Mouse (Mus musculus): ENCODE data around the gene Nbas. TPM values are rescaled to one million over a fixed set of nuclear protein-coding genes. Genes with fewer than 3 reads are reported as not detected.

The Nbas gene
- polyA plus RNA-seq, 1 experiment from 2014 or later, result 4.5 TPM

GRCm38 (mm10) chr12:13303037-13303436, 34.1 kb downstream of the Nbas start:
- WGBS (ENCODE audit: insufficient replicate concordance), result 81% methylated on average over 3 of the region's 3 CpGs
- H3K27ac ChIP-seq (replicated peaks), result no peak overlapping the region
- H3K27me3 ChIP-seq, result no peaks in the 10 kb centered on the region
- H3K4me1 ChIP-seq (replicated peaks), result no peaks in the 10 kb centered on the region
- ATAC-seq (ENCODE audit: insufficient read depth), result no peak
- no peak overlapping the region for H3K4me2 ChIP-seq
- no peak overlapping the region for H3K4me3 ChIP-seq (replicated peaks)
- no peak overlapping the region for H3K9ac ChIP-seq
- no peaks in the 10 kb centered on the region for H3K9me3 ChIP-seq (replicated peaks)
- H3K36me3 ChIP-seq (replicated peaks), result peaks cover 3% of the 10 kb centered on the region; the same call in 1 of the 2 replicates

GRCm38 (mm10) chr12:13313966-13314365, 45.0 kb downstream of the Nbas start:
- Histone ChIP-seq H3K4me2 (no peak overlapping the region), H3K27ac (replicated peaks) (no peak overlapping the region), H3K4me1 (replicated peaks) (no peaks in the 10 kb centered on the region), H3K9me3 (replicated peaks) (no peaks in the 10 kb centered on the region), H3K9ac (no peak overlapping the region), H3K27me3 (no peaks in the 10 kb centered on the region), H3K36me3 (replicated peaks) (peaks cover 4% of the 10 kb centered on the region; the same call in 1 of the 2 replicates), H3K4me3 (replicated peaks) (no peak overlapping the region)
- WGBS (ENCODE audit: insufficient replicate concordance), result 83% methylated on average over 2 of the region's 2 CpGs
- ATAC-seq (ENCODE audit: insufficient read depth), result no peak

- H3K27me3 ChIP-seq, result no peaks in the 10 kb centered on the region
- no peaks in the 10 kb centered on the region for H3K4me1 ChIP-seq (replicated peaks)
- ATAC-seq (ENCODE audit: insufficient read depth), result no peak
- no peak overlapping the region for H3K4me3 ChIP-seq (replicated peaks)
- peaks cover 4% of the 10 kb centered on the region; the same call in 1 of the 2 replicates for H3K36me3 ChIP-seq (replicated peaks)
- H3K9ac ChIP-seq, result no peak overlapping the region
- no peak overlapping the region for H3K4me2 ChIP-seq
- no peaks in the 10 kb centered on the region for H3K9me3 ChIP-seq (replicated peaks)
- WGBS (ENCODE audit: insufficient replicate concordance), result 59% methylated on average over 3 of the region's 3 CpGs
- H3K27ac ChIP-seq (replicated peaks), result no peak overlapping the region
Measured at GRCm38 (mm10) chr12:13314384-13314783, 45.5 kb downstream of the Nbas start.

GRCm38 (mm10) chr12:13315081-13315480, 46.1 kb downstream of the Nbas start:
- no peak overlapping the region for H3K9ac ChIP-seq
- no peaks in the 10 kb centered on the region for H3K9me3 ChIP-seq (replicated peaks)
- no peak overlapping the region for H3K4me2 ChIP-seq
- WGBS (ENCODE audit: insufficient replicate concordance), result 71% methylated on average over 1 of the region's 1 CpGs
- ATAC-seq (ENCODE audit: insufficient read depth), result no peak
- no peaks in the 10 kb centered on the region for H3K4me1 ChIP-seq (replicated peaks)
- H3K27ac ChIP-seq (replicated peaks), result no peak overlapping the region
- no peak overlapping the region for H3K4me3 ChIP-seq (replicated peaks)
- H3K27me3 ChIP-seq, result no peaks in the 10 kb centered on the region
- peaks cover 2% of the 10 kb centered on the region; the same call in 1 of the 2 replicates for H3K36me3 ChIP-seq (replicated peaks)

GRCm38 (mm10) chr12:13342535-13342934, 73.6 kb downstream of the Nbas start:
- 83% methylated on average over 5 of the region's 5 CpGs for WGBS (ENCODE audit: insufficient replicate concordance)
- no peak overlapping the region for H3K4me3 ChIP-seq (replicated peaks)
- no peak for ATAC-seq (ENCODE audit: insufficient read depth)

GRCm38 (mm10) chr12:13356201-13356600, 87.3 kb downstream of the Nbas start:
- 84% methylated on average over 10 of the region's 10 CpGs for WGBS (ENCODE audit: insufficient replicate concordance)
- Histone ChIP-seq H3K9me3 (replicated peaks) (no peaks in the 10 kb centered on the region), H3K27ac (replicated peaks) (no peak overlapping the region), H3K4me2 (no peak overlapping the region), H3K36me3 (replicated peaks) (no peaks in the 10 kb centered on the region), H3K27me3 (no peaks in the 10 kb centered on the region), H3K9ac (no peak overlapping the region), H3K4me3 (replicated peaks) (no peak overlapping the region), H3K4me1 (replicated peaks) (no peaks in the 10 kb centered on the region)
- no peak for ATAC-seq (ENCODE audit: insufficient read depth)

More at GRCm38 (mm10) chr12:13342535-13342934, 73.6 kb downstream of the Nbas start:
- no peaks in the 10 kb centered on the region for H3K36me3 ChIP-seq (replicated peaks)
- no peak overlapping the region for H3K4me2 ChIP-seq
- H3K4me1 ChIP-seq (replicated peaks), result no peaks in the 10 kb centered on the region
- H3K9ac ChIP-seq, result no peak overlapping the region
- no peaks in the 10 kb centered on the region for H3K9me3 ChIP-seq (replicated peaks)
- no peak overlapping the region for H3K27ac ChIP-seq (replicated peaks)
- H3K27me3 ChIP-seq, result no peaks in the 10 kb centered on the region

- Histone ChIP-seq H3K27ac (replicated peaks) (no peak overlapping the region), H3K4me3 (replicated peaks) (no peak overlapping the region), H3K27me3 (no peaks in the 10 kb centered on the region), H3K36me3 (replicated peaks) (peaks cover 2% of the 10 kb centered on the region; the same call in 1 of the 2 replicates), H3K4me1 (replicated peaks) (no peaks in the 10 kb centered on the region), H3K4me2 (no peak overlapping the region), H3K9me3 (replicated peaks) (no peaks in the 10 kb centered on the region), H3K9ac (no peak overlapping the region)
- 68% methylated on average over 7 of the region's 7 CpGs for WGBS (ENCODE audit: insufficient replicate concordance)
- no peak for ATAC-seq (ENCODE audit: insufficient read depth)
Measured at GRCm38 (mm10) chr12:13356769-13357168, 87.8 kb downstream of the Nbas start.

- WGBS (ENCODE audit: insufficient replicate concordance), result 20% methylated on average over 5 of the region's 5 CpGs
- H3K36me3 ChIP-seq (replicated peaks), result peaks cover 7% of the 10 kb centered on the region; the same call in 1 of the 2 replicates
- H3K9me3 ChIP-seq (replicated peaks), result no peaks in the 10 kb centered on the region
- no peak overlapping the region for H3K4me2 ChIP-seq
- H3K4me1 ChIP-seq (replicated peaks), result no peaks in the 10 kb centered on the region
- no peak overlapping the region for H3K4me3 ChIP-seq (replicated peaks)
- ATAC-seq (ENCODE audit: insufficient read depth), result no peak
- no peak overlapping the region for H3K27ac ChIP-seq (replicated peaks)
- no peaks in the 10 kb centered on the region for H3K27me3 ChIP-seq
- no peak overlapping the region for H3K9ac ChIP-seq
Measured at GRCm38 (mm10) chr12:13357229-13357628, 88.3 kb downstream of the Nbas start.

- Histone ChIP-seq H3K27me3 (no peaks in the 10 kb centered on the region), H3K9me3 (replicated peaks) (no peaks in the 10 kb centered on the region), H3K4me1 (replicated peaks) (no peaks in the 10 kb centered on the region), H3K9ac (no peak overlapping the region), H3K4me2 (no peak overlapping the region), H3K4me3 (replicated peaks) (no peak overlapping the region), H3K27ac (replicated peaks) (no peak overlapping the region), H3K36me3 (replicated peaks) (peaks cover 13% of the 10 kb centered on the region)
- no peak for ATAC-seq (ENCODE audit: insufficient read depth)
- WGBS (ENCODE audit: insufficient replicate concordance), result 43% methylated on average over 4 of the region's 4 CpGs
Measured at GRCm38 (mm10) chr12:13358849-13359248, 89.9 kb downstream of the Nbas start.

GRCm38 (mm10) chr12:13360183-13360811, 91.4 kb downstream of the Nbas start:
- Histone ChIP-seq H3K9ac (no peak overlapping the region), H3K4me1 (replicated peaks) (no peaks in the 10 kb centered on the region), H3K4me2 (no peak overlapping the region), H3K4me3 (replicated peaks) (no peak overlapping the region), H3K9me3 (replicated peaks) (no peaks in the 10 kb centered on the region), H3K36me3 (replicated peaks) (peaks cover 13% of the 10 kb centered on the region), H3K27me3 (no peaks in the 10 kb centered on the region), H3K27ac (replicated peaks) (no peak overlapping the region)
- 59% methylated on average over 7 of the region's 7 CpGs for WGBS (ENCODE audit: insufficient replicate concordance)
- ATAC-seq (ENCODE audit: insufficient read depth), result no peak

- Histone ChIP-seq H3K27me3 (no peaks in the 10 kb centered on the region), H3K36me3 (replicated peaks) (0 out of 2 replicates have a peak, but pooled peaks cover 8% of the 10 kb centered on the region), H3K4me2 (no peak overlapping the region), H3K9me3 (replicated peaks) (no peaks in the 10 kb centered on the region), H3K27ac (replicated peaks) (no peak overlapping the region), H3K4me3 (replicated peaks) (no peak overlapping the region), H3K9ac (no peak overlapping the region), H3K4me1 (replicated peaks) (no peaks in the 10 kb centered on the region; the same call in 1 of the 2 replicates)
- WGBS (ENCODE audit: insufficient replicate concordance), result 80% methylated on average over 7 of the region's 7 CpGs
- ATAC-seq (ENCODE audit: insufficient read depth), result no peak
Measured at GRCm38 (mm10) chr12:13381580-13381979, 112.6 kb downstream of the Nbas start.

- H3K27ac ChIP-seq (replicated peaks), result no peak overlapping the region
- H3K4me3 ChIP-seq (replicated peaks), result no peak overlapping the region
- no peaks in the 10 kb centered on the region; the same call in 1 of the 2 replicates for H3K4me1 ChIP-seq (replicated peaks)
- H3K9ac ChIP-seq, result no peak overlapping the region
- H3K4me2 ChIP-seq, result no peak overlapping the region
- no peaks in the 10 kb centered on the region for H3K27me3 ChIP-seq
- no peak for ATAC-seq (ENCODE audit: insufficient read depth)
- H3K9me3 ChIP-seq (replicated peaks), result no peaks in the 10 kb centered on the region
- H3K36me3 ChIP-seq (replicated peaks), result 0 out of 2 replicates have a peak, but pooled peaks cover 8% of the 10 kb centered on the region
Measured at GRCm38 (mm10) chr12:13382046-13382445, 113.1 kb downstream of the Nbas start.
